Mouse (Mus musculus) left cerebral cortex, postnatal 10 days (tissue): ENCODE measurements at regions not wholly inside any gene's neighbourhood (a gene's known extent, or its start where the extent isn't known, plus 50 kb on each side); places are given as distances from the start of the nearest gene placed in this dataset.
"Not testable (repeated sequence)": the region's sequence is repeated elsewhere in the genome, so short reads cannot be mapped to it uniquely, and the experiment has no call there.

Experiments
- DNase-seq, 2 experiments: peaks; one replicate each; pipeline ENCODE4 v3.0.0; 2021 to 2022; ENCODE audit warnings: low spot score in 2 of 2, mixed read lengths in 1 of 2; ENCODE audit errors: extremely low spot score in 1 of 2
- intact Hi-C: fragments of 180-260 bp; cut with DNase I; formaldehyde crosslinking; loops from one replicate; pipeline ENCODE4 v1.15.1; 2025

DNA sequence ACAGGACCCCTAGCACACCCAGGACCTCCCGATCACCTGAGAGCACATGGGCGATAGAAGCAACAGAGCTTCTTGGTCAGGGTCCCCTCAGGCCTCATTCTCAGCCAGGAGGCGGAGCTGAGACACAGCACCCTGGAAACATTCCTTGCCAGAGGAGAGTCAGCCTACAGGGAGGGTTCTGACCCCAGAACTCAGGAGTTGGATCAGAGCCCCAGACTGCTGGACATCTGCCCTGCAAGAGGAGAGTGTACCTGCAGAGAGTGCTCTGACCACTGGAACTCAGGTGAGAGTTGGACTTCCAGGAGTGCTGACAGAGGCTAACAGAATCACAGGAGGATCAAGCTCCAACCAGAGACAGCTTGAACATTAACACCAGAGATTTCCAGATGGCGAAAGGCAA lies 76.1 kb downstream of the Gpr85 start:
- DNase-seq, intact Hi-C loops: not testable (repeated sequence)

DNA sequence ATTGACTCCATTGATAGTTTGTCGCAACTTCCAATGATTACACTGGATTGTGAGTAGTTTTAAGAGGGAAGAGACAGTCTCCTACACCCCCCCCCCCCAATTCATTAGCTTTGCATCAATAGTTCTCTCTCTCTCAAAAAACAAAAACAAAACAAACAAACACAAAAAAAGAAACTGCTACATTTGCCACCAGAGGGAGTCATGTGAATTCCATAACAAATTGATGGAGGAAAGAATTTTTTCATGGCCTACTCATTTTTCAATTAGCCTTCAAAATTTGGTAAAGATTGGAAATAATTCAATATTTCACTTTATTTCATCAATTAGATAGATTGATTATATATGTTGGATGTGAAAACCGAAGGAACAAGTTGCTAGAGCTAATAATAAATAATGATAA lies 80.3 kb downstream of the Gpr85 start:
- intact Hi-C loops: loop anchor here (5.0 kb wide), 2 partner anchors 448 to 743 kb away; no protein-coding TSS in a partner anchor
- no peak for DNase-seq

- DNase-seq: no peak
- intact Hi-C loops: loop anchor here (5.0 kb wide), 2 partner anchors 448 to 743 kb away; no protein-coding TSS in a partner anchor
Observed at GRCm38 (mm10) chr6:13758946-13759345, 80.8 kb downstream of the Gpr85 start.

- intact Hi-C loops: no loop called here
- DNase-seq: no peak
Observed at GRCm38 (mm10) chr6:13748931-13749638, 71.3 kb upstream of the Bmt2 start.

DNA sequence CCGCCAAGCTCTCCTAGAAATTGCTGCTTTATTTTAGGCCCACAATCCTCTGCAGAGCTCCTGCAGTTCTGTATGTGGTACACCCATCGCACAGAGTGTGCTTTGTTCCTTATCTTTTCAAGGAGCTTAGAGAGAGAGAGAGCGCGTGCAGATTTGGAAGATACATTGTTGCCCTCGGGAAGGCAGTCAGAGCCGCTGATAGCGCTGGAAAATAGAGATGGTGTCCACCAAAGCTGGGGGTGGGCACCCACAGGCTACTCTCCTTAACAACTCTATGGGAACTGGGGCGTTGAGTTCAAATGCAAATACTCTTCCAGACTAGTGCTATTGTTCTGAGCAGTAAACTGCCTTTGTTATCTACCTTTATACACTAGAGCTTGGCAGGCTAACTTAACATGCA lies 70.2 kb upstream of the Bmt2 start:
- DNase-seq: no peak
- intact Hi-C loops: no loop called here

DNA sequence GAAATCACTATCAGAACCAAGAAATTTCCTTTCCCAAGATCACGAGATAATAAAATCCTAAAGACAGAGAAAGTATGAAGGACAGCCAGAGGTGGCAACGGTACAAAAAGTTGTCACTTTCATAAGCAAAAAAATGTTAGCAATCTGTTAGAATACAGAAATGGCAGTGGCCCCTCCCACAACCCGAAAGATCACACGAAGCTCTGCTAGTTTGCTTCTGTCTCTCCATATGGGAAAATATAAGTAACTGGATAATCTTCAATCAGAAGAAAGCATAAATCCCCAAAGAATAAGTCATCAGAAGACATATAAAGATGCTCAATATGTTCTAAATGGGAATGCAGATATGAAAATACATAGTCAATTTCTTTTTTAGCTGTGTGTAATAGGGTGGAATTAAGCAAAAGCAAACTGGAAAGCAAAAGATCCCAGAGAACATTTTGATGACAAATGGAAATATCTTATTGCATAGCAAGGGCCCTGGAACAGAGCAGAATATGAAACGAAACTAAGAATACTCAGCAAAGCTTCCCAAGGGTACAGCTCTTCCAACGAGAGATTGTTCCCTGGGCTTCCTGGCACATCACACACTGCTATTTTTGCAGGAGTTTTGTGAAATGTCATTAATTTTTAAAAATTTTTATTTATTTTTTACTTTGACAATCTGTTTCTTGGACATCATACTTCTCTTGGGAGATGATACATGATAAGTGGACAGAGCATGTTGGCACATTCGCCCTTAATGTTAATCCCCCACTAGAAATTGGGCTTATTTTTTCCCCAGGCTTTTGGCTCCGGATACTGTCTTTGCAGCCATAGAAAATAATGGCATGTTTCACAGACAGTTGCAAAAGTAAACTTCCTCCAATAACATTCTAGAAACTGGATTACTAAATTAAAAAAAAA lies 69.1 kb upstream of the Bmt2 start:
- intact Hi-C loops: no loop called here
- DNase-seq: no peak
